Mouse (Mus musculus) granulocyte monocyte progenitor cell, adult 5-6 weeks (primary cell): ENCODE data around the gene Slfn9. TPM values are rescaled to one million over a fixed set of nuclear protein-coding genes. Genes with fewer than 3 reads are reported as not detected.
"Not testable (repeated sequence)": the region's sequence is repeated elsewhere in the genome, so short reads cannot be mapped to it uniquely, and the experiment has no call there.

Experiments used
- ATAC-seq: replicated peaks from 2 replicates; pipeline ENCODE4 v1.8.0; 2016; ENCODE audit warnings: mild to moderate bottlenecking, moderate TSS enrichment, inconsistent platforms; ENCODE audit not compliant: poor library complexity, severe bottlenecking
- total RNA-seq, 2 experiments: library from RNA; stranded (forward) in 1 of 2; stranded (reverse) in 1 of 2; fragments of 200-712, 200-1000 nt in 1 of 2; fragments of >200 nt in 1 of 2; fragmentation: Nextera tagmentation in 1 of 2; gene quantifications; 2 replicates each; pipeline ENCODE4 v1.2.3; 2014 to 2017

Gene Slfn9
- total RNA-seq, 2 experiments from 2014 or later: 30.6 to 48.6 TPM

DNA sequence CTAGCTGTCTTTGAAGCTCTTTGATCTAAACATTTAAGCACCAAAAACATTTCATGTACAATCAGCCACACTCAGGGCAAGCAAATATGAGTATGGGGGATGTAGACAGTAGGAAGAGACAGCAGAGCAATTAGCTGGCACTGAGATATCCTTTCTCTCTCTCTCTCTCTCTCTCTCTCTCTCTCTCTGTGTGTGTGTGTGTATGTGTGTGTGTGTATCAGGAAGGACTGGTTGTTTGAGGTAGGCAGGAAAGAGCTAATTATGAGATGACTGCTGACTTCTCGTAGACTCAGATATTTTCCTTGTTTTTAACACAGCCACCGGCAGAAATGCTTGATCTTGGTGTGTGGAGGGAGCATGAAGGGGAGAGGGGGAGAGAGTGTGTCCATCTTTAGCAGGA lies 29.9 kb downstream of the Slfn9 start:
- no peak for ATAC-seq

DNA sequence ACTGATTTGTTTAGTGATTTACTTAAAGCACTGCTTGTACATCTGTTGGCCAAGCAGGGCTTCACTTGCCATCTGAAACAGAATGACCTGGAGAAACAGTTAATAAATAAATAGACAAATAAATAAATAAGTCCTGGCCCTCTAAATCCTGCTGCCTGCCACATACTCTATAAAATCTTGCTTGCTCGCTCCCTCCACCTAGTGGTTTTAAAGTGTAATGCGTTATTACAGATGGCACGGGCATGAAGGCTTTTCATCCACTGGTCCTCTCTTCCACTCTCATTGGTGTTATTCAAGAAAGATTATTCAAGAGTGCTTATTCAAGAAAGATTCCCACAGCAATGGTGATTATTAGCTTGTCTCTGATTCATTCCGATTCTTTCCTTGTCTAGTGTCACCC lies 32.0 kb downstream of the Slfn9 start:
- peak; percentile 66 for ATAC-seq

DNA sequence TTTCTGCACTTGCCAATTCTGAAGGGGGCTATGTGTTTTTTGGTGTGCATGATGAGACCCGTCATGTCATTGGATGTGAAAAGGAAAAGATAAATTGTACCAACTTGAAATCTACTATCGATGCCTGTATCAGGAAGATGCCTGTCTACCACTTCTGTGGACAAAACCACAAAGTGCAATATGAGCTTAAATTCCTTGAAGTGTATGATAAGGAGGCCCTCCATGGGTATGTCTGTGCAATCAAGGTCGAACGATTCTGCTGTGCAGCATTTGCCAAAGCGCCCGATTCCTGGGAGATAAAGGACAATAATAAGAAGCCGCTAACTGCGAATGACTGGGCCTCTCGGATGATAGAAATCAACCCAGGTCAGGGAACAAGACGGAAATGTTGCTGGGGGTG lies 34.7 kb downstream of the Slfn9 start:
- no peak for ATAC-seq

DNA sequence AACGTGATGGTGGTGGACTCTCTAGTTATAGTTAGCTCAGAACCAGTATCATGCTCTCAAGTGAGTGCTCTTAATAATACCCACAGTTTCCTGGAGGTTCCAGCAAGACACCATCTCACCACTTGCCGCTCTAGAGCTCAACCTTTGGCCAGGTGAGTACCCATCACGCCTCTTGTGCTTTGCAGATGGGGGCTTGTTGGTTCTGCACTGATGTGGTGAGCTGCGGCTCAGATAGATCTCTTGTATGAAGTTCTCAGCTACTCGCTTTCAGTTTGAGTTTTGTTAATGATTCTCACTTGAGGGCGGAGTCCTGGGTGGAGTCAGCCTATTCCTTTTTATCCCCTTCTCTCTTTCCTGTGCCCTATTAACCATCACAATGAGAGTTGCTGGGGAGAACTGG lies 37.0 kb downstream of the Slfn9 start:
- no peak for ATAC-seq

DNA sequence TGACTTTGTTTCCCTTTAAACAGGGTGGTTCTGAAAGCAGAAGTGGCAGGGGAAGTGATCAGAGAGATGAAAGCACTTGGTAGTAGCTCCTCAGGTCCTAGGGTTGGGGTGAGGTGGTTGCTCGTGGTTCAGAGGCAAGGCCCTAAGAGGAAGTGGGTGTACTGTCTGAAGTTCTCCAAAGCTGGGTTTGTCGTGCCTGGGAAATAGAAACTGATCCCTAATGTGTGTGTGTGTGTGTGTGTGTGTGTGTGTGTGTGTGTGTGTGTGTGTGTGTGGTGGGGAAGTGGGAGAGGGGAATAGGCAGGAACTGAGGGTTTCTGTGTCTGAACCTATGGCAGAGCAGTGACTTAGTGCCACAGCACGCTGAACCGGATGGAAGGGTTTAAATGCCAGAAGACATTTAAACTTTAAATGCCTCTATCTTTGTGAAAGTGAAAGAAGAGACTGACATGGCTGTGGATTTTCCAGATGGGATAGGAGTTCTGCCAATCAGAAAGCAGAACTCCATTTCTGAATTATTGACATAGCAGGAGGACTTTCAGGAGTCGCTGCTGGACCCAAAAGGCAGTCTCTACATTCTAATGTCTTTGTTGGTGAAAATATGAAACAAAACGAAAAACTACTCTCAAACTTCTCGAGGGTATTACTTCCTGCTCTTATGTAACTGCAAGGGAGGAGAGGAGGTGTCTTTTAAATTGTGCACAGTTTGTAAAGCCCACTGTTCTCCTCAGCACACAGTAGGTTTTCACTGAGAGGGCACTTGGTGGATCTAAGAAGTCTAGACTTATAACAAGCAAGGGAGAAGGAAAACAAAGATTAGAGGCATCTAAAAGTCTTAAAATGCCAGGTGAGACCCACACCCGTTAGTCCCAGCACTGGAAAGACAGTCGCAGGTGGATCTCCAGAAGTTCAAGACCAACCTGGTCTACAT lies 38.8 kb downstream of the Slfn9 start:
- peak; percentile 93 for ATAC-seq

DNA sequence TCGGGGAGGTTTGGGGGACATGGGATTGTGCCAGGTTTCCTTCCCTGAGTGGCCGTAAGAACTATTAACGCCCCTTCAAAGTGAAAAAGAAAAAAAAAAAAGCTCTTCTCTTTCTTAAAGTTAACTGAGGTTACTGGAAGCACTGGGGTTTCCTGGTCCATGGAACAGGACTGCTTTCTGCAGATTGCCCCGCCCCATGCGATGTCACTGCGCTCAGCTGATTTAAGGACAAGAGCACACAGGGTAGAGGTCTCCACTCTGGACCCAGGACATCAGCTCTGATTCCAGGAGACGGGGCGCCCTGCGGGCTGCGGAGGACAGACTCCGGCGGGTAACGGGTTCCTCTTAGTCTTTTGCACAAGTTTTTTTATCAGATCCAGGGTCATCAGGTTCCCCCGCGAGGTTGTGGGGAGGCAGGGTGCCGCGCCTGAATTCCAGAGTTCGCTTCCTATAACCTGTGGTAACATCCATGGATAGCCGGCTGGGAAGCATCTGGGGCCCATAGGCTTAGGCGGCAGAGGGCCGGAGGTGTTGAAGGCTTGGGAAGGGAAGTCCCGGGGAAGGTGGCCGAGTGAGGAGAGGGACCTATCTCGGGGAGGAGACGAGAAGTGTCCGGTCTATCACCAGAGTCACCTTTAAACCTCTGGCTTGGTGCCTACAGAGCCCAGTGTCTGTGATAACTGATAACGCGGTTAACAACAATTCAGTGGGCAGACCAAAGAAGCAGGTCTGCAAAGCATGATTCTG lies 39.6 kb downstream of the Slfn9 start:
- ATAC-seq: peak; percentile 43

DNA sequence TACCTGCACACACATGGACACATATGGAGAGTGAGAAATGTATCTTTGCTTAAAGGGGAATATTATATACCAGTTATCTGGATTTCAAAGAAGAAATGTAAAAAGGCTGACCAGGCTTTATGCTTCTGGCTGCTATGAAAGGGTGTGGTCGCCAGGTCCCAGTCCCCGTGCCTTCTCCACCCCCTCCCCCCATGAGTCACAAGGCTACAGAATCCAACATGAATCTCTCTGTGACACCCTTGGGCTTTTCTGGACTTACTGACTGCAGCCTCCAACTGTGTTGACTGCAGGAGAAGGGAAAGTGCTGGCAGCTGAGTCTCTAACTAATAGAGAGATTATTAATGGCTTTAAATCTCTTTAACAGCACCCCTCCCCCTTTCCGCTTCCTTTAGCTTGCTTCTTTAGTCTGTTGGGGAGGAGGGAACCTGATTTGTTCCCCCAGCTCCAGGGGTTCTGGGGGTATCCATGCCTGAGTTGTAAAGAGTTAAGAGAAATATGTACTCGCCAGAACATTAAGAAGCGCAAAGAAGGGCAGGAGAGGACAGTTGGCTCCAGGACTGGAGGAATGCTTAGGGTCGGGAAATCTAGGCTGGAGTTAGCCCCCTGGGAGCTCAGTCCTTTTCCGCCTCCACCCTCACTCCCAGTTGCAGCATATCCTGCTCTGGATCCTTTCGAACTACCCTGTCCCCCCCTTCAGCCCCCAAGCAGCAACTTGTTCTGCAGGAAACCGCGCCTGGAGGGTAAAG lies 40.7 kb downstream of the Slfn9 start, which contains the start of gene Slfn5:
Gene Slfn5 (plus strand): TSS at position 614 of the 746 bp plus-strand sequence.
- no peak for ATAC-seq

DNA sequence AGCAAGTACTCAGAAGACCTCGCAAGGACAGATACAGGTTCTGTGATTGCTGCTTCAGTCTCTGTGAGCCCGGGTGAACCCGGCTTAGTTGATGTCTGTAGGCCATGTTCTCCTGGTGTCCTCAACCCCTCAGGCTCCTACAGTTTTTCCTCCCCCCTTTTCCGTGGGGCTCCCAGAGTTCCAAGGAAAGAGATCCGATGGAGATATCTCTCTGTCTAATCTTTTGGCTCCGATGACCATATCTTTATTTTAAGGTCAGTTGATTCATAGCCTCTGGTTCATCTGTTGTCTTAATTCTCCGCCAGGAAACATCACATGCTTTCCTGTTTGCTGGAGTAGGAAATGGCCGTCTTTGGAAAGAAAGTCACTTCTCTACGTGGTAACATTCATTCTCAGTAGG lies 42.6 kb downstream of the Slfn9 start:
- no peak for ATAC-seq

DNA sequence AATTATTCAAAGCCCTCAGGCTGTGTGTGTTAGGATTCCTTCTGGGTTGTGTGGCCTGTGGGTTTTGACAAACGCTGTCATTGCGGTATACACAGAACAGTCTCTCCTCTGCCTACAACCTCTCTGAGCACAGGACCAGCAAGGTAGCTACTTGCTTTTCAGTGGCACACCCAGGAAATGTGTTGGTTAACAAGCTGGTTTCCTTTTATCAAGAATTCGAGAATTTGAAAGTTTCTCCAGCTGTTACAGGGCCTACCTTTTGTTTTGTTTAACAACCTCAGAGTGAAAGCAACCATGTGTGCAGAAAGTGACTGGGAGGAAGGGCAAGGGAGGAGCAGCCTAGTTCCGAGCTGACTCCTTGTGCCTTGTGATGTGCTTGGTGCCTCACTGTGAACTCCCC lies 44.2 kb downstream of the Slfn9 start:
- ATAC-seq: no peak

DNA sequence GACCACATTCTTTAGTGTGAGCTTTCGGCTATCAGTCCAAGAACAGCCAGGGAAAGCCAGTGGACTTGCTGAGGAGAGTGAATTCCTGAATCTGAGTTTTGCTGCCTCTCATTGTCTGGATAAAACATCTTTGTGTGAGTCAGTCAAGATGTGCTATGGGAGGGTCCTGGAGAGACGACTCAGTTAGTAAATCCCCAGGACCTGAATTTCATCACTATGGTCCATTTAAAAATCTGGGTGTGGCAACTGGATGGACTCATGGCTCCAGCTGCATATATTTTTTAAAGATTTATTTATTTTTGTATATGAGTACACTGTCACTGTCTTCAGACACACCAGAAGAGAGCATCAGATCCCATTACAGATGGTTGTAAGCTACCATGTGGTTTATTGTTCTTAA lies 46.0 kb downstream of the Slfn9 start:
- ATAC-seq: no peak

DNA sequence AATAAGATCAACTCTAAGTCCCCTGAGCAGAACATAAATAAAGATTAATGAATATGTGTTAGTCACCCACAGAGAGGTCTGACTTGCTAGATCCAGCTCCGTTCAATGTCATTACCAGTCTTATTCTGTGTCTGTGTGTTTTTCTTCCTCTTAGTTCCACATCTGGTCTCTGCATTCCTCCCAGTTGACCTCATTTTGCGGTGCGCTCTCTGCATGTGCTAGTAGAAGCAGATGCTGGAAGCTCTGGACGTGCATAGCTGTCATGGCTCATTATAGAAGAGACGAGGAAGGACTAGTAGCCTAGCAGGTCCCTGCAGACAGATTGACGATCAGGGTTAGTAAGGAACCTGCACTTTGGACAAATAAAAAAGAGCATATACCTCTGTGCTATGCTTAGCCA lies 48.3 kb downstream of the Slfn9 start:
- no peak for ATAC-seq

DNA sequence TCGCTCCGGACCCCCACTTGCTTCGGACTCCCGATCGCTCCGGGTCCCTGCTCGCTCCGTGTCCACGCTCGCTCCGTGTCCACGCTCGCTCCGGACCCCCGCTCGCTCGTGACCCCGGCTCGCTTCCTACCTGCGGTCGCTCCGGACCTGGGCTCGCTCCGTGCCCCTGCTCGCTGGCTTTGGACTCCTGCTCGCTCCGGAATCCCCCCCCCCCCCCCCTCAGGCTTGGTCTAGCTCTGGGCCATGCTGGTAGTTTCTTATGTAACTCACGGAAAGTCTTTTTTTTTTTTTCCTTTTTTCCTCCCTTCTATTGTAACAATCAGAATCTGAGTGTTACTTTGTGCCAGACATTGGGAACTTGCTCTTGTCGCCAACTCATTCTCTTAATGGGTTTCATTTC lies 58.4 kb downstream of the Slfn9 start:
- ATAC-seq: no peak

DNA sequence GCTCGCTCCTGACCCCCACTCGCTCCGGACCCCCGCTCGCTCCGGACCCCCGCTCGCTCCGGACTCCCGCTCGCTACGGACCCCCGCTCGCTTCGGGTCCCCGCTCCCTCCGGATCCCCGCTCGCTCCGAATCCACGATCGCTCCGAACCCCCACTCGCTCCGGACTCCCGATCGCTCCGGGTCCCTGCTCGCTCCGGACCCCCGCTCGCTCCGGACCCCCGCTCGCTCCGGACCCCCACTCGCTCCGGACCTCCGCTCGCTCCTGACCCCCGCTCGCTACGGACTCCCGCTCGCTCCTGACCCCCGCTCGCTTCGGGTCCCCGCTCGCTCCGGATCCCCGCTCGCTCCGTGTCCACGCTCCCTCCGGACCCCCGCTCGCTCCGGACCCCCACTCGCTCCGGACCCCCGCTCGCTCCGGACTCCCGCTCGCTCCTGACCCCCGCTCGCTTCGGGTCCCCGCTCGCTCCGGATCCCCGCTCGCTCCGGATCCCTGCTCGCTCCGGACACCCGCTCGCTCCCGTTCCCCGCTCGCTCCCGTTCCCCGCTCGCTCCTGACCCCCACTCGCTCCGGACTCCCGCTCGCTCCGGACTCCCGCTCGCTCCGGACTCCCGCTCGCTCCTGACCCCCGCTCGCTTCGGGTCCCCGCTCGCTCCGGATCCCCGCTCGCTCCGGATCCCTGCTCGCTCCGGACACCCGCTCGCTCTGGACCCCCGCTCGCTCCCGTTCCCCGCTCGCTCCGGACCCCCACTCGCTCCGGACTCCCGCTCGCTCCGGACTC lies 59.8 kb downstream of the Slfn9 start:
- not testable (repeated sequence) for ATAC-seq

DNA sequence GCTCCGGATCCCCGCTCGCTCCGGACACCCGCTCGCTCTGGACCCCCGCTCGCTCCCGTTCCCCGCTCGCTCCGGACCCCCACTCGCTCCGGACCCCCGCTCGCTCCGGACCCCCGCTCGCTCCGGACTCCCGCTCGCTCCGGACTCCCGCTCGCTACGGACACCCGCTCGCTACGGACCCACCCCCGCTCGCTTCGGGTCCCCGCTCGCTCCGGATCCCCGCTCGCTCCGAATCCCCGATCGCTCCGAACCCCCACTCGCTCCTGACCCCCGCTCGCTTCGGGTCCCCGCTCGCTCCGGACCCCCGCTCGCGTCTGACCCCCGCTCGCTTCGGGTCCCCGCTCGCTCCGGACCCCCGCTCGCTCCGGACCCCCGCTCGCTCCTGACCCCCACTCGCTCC lies 60.5 kb downstream of the Slfn9 start:
- not testable (repeated sequence) for ATAC-seq

DNA sequence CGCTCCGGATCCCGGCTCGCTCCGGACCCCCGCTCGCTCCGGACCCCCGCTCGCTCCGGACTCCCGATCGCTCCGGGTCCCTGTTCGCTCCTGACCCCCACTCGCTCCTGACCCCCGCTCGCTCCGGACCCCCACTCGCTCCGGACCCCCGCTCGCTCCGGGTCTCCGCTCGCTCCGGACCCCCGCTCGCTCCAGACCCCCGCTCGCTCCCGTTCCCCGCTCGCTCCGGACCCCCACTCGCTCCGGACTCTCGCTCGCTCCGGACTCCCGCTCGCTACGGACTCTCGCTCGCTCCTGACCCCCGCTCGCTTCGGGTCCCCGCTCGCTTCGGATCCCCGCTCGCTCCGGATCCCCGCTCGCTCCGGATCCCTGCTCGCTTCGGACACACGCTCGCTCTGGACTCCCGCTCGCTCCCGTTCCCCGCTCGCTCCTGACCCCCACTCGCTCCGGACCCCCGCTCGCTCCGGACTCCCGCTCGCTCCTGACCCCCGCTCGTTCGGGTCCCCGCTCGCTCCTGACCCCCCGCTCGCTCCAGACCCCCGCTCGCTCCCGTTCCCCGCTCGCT lies 61.2 kb downstream of the Slfn9 start:
- not testable (repeated sequence) for ATAC-seq

DNA sequence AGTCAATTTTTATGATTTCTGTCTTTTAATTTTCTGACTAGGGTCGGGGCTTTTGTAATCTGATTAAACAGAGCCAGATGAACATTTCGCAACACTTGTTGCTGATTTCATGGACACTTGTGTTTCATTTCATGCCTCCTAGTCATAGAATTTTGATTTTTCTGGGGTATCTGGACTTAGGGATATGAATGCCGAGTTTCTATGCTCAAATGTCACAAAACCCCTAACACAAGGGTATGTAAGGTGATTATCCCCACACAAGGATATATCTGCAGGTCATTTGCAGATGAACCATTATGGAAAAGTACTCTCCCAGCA lies 62.0 kb downstream of the Slfn9 start:
- ATAC-seq: peak; percentile 43

DNA sequence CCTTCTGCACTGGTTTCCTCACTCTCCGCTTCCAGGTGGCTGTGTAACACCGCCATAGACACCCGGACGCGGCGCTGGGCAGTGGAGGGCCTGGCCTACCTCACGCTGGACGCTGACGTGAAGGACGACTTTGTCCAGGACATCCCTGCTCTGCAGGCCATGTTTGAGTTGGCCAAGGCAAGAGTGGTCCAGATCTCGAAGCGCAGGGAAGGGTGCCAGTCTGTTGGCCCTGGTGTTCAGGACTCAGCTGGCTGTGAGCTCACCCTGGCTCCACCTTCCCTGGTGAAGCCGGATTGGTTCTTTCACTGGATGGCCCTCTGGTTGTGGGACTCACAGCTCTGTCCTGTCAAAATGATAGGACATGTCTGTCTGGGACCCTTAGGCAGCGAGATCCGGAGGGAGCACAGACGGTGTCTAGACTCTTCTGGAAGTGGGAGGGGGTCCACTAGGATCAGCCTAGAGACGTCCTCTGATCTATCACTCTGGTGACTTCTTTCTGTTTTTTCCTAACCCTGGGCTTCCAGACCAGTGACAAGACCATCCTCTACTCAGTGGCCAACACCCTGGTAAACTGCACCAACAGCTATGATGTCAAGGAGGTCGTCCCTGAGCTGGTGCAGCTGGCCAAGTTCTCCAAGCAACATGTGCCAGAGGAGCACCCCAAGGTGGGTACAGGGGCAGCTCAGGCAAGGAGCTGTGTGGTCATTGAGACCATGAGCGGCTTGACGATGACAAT lies 62.6 kb downstream of the Slfn9 start:
- no peak for ATAC-seq
